Mouse (Mus musculus): ENCODE data around the gene Gm340.

- TF ChIP-seq GATA1 (IDR thresholded peaks at IDR 0.05; ENCODE audit: low read length) (no peak), TAL1 (IDR thresholded peaks at IDR 0.05; ENCODE audit: low read length) (no peak)
Observed at GRCm38 (mm10) chr19:41587431-41588222, 5.5 kb downstream of the Gm340 start.
